Mouse (Mus musculus): ENCODE results near the gene Snupn. TPM values are rescaled to one million over a fixed set of nuclear protein-coding genes. Genes with fewer than 3 reads are reported as not detected.

Snupn gene
- total and polyA plus RNA-seq, 3 experiments, result 5.7 to 10.2 (median 9.3) TPM

DNA sequence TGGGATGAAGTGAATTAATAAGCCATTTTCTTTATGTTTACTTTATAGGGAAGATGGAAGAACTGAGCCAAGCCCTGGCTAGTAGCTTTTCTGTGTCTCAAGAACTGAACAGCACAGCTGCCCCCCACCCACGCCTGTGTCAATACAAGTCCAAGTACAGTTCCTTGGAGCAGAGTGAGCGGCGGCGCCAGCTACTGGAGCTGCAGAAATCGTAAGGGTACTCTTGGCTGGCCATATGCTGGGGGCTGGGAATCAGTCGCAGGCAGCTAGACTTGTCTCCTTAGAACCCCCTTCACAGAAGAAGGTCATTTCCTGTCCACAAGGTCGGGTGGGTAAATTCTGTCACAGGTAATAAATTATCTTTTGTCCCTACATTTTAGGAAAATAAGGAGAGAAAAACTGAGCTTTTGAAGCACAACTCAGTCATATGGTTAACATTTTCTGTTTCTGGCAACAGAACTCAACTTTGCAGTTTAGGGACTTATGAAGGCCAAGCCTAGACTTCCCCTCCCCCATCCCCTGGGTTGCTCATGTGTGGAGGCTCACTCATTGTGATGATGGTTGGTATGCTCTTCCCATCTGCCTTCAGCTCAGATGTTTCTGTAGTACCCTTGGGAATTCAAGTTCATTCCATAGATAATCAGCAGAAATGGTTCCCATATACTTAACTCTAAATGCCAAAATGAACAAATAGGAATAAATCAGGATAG, 6.4 kb downstream of the Snupn start:
- TF ChIP-seq CTCF (IDR thresholded peaks at IDR 0.05) (no peak), POLR2A (IDR thresholded peaks at IDR 0.05; ENCODE audit: insufficient read depth, low read depth, low read length) (no peak), EP300 (IDR thresholded peaks at IDR 0.05; ENCODE audit: insufficient read depth, low read depth, low read length) (no peak)
- H3K4me3 ChIP-seq, result no peak overlapping the region
- H3K27ac ChIP-seq, result no peak overlapping the region
- H3K79me2 ChIP-seq (replicated peaks; ENCODE audit: control insufficient read depth, insufficient read depth, low read length), result no peaks in the 10 kb centered on the region
- DNase-seq, result no peak
- no peaks in the 10 kb centered on the region for H3K27me3 ChIP-seq (ENCODE audit: control insufficient read depth, insufficient read depth, low read length)
- WGBS, result 68% methylated on average over 7 of the region's 7 CpGs
- no peaks in the 10 kb centered on the region; the same call in 1 of the 2 replicates for H3K4me1 ChIP-seq (ENCODE audit: control insufficient read depth, insufficient read depth, low read length)
- intact Hi-C loops (cut with DNase I), result no loop called here
- H3K36me3 ChIP-seq (ENCODE audit: control insufficient read depth, insufficient read depth, low read length), result no peaks in the 10 kb centered on the region
- H3K9ac ChIP-seq (ENCODE audit: low read depth, low read length), result no peak overlapping the region

GRCm38 (mm10) chr9:56958689-56959088, 8.0 kb downstream of the Snupn start:
- intact Hi-C loops (cut with DNase I), result no loop called here

DNA sequence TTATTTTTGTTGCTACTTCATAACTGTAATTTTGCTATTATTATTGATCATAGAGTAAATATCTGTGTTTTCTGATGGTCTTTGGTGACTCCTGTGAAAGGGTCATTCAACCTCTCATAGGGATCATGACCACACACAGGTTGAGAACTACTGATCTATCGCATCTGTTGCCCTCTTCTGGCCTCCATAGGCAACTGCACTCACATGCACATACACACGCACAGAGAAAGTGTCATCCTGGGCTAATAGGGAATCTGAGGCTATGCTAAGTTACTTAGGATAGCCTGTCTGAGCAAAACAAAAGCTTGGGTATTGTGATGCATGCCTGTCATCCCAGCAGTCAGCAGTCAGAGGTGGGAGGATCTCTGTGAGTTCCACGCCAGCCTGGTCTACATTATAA, 10.9 kb downstream of the Snupn start:
- no peak for DNase-seq
- Histone ChIP-seq H3K9ac (ENCODE audit: low read depth, low read length) (no peak overlapping the region), H3K27ac (no peak overlapping the region), H3K79me2 (replicated peaks; ENCODE audit: control insufficient read depth, insufficient read depth, low read length) (no peaks in the 10 kb centered on the region), H3K27me3 (ENCODE audit: control insufficient read depth, insufficient read depth, low read length) (no peaks in the 10 kb centered on the region), H3K36me3 (ENCODE audit: control insufficient read depth, insufficient read depth, low read length) (no peaks in the 10 kb centered on the region), H3K4me1 (ENCODE audit: control insufficient read depth, insufficient read depth, low read length) (no peaks in the 10 kb centered on the region; the same call in 1 of the 2 replicates), H3K4me3 (no peak overlapping the region)
- no peak; the same call in 1 of the 2 replicates for TF ChIP-seq CTCF (IDR thresholded peaks at IDR 0.05)
- TF ChIP-seq POLR2A (IDR thresholded peaks at IDR 0.05; ENCODE audit: insufficient read depth, low read depth, low read length), result no peak
- TF ChIP-seq EP300 (IDR thresholded peaks at IDR 0.05; ENCODE audit: insufficient read depth, low read depth, low read length), result no peak
- intact Hi-C loops (cut with DNase I), result no loop called here
- WGBS, result 96% methylated on average over 3 of the region's 3 CpGs

More at GRCm38 (mm10) chr9:56958689-56959088, 8.0 kb downstream of the Snupn start:
- Histone ChIP-seq H3K27ac (no peak overlapping the region), H3K27me3 (ENCODE audit: control insufficient read depth, insufficient read depth, low read length) (no peaks in the 10 kb centered on the region), H3K79me2 (replicated peaks; ENCODE audit: control insufficient read depth, insufficient read depth, low read length) (no peaks in the 10 kb centered on the region), H3K36me3 (ENCODE audit: control insufficient read depth, insufficient read depth, low read length) (no peaks in the 10 kb centered on the region), H3K4me1 (ENCODE audit: control insufficient read depth, insufficient read depth, low read length) (no peaks in the 10 kb centered on the region; the same call in 1 of the 2 replicates), H3K9ac (ENCODE audit: low read depth, low read length) (no peak overlapping the region), H3K4me3 (no peak overlapping the region)
- TF ChIP-seq CTCF (IDR thresholded peaks at IDR 0.05) (no peak), POLR2A (IDR thresholded peaks at IDR 0.05; ENCODE audit: insufficient read depth, low read depth, low read length) (no peak), EP300 (IDR thresholded peaks at IDR 0.05; ENCODE audit: insufficient read depth, low read depth, low read length) (no peak)
- no peak for DNase-seq
- WGBS, result 97% methylated on average over 2 of the region's 2 CpGs

GRCm38 (mm10) chr9:56970158-56970557, 19.5 kb downstream of the Snupn start:
- intact Hi-C loops (cut with DNase I), result no loop called here
- Histone ChIP-seq H3K4me1 (ENCODE audit: control insufficient read depth, insufficient read depth, low read length) (no peaks in the 10 kb centered on the region), H3K9ac (ENCODE audit: low read depth, low read length) (no peak overlapping the region), H3K27me3 (ENCODE audit: control insufficient read depth, insufficient read depth, low read length) (no peaks in the 10 kb centered on the region), H3K79me2 (replicated peaks; ENCODE audit: control insufficient read depth, insufficient read depth, low read length) (no peaks in the 10 kb centered on the region), H3K4me3 (no peak overlapping the region), H3K36me3 (ENCODE audit: control insufficient read depth, insufficient read depth, low read length) (no peaks in the 10 kb centered on the region; the same call in 1 of the 2 replicates), H3K27ac (no peak overlapping the region)
- 66% methylated on average over 2 of the region's 2 CpGs for WGBS
- DNase-seq, result no peak
- TF ChIP-seq POLR2A (IDR thresholded peaks at IDR 0.05; ENCODE audit: insufficient read depth, low read depth, low read length), result no peak
- TF ChIP-seq CTCF (IDR thresholded peaks at IDR 0.05), result no peak

- WGBS, result 66% methylated on average over 8 of the region's 8 CpGs
- no peak overlapping the region for H3K9ac ChIP-seq (ENCODE audit: low read depth, low read length)
- no peaks in the 10 kb centered on the region for H3K27me3 ChIP-seq (ENCODE audit: control insufficient read depth, insufficient read depth, low read length)
- DNase-seq, result peak in 1 of 2 experiments; percentile 12
- no peaks in the 10 kb centered on the region for H3K4me1 ChIP-seq (ENCODE audit: control insufficient read depth, insufficient read depth, low read length)
- no peak overlapping the region for H3K27ac ChIP-seq
- intact Hi-C loops (cut with DNase I), result no loop called here
- TF ChIP-seq CTCF (IDR thresholded peaks at IDR 0.05), result no peak
- no peak for TF ChIP-seq POLR2A (IDR thresholded peaks at IDR 0.05; ENCODE audit: insufficient read depth, low read depth, low read length)
- no peak for TF ChIP-seq EP300 (IDR thresholded peaks at IDR 0.05; ENCODE audit: insufficient read depth, low read depth, low read length)
- no peak overlapping the region for H3K4me3 ChIP-seq
- no peaks in the 10 kb centered on the region for H3K79me2 ChIP-seq (replicated peaks; ENCODE audit: control insufficient read depth, insufficient read depth, low read length)
- H3K36me3 ChIP-seq (ENCODE audit: control insufficient read depth, insufficient read depth, low read length), result no peaks in the 10 kb centered on the region; the same call in 1 of the 2 replicates
These were observed 23.4 kb downstream of the Snupn start for GRCm38 (mm10) chr9:56973960-56974524.

DNA sequence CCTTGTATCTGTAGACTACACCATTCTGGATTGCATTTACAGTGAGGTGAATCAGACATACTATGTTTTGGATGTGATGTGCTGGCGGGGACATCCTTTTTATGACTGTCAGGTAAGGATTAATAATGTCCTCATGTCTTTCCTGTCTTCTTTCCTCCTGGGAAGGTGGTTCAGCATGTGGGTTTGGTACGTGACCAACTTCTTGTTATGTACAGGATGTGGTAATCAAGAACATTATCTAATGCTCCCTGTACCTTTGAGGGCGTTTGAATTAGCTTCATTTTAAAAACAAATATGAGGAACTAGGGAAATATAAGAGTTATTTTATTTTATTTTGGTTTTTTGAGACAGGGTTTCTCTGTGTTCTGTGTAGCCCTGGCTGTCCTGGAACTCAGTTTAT, 24.5 kb downstream of the Snupn start:
- no peak for DNase-seq
- no peaks in the 10 kb centered on the region for H3K27me3 ChIP-seq (ENCODE audit: control insufficient read depth, insufficient read depth, low read length)
- H3K9ac ChIP-seq (ENCODE audit: low read depth, low read length), result no peak overlapping the region
- no peak overlapping the region for H3K4me3 ChIP-seq
- H3K27ac ChIP-seq, result no peak overlapping the region
- no peaks in the 10 kb centered on the region for H3K4me1 ChIP-seq (ENCODE audit: control insufficient read depth, insufficient read depth, low read length)
- H3K36me3 ChIP-seq (ENCODE audit: control insufficient read depth, insufficient read depth, low read length), result no peaks in the 10 kb centered on the region; the same call in 1 of the 2 replicates
- 63% methylated on average over 3 of the region's 3 CpGs for WGBS
- intact Hi-C loops (cut with DNase I), result no loop called here
- H3K79me2 ChIP-seq (replicated peaks; ENCODE audit: control insufficient read depth, insufficient read depth, low read length), result no peaks in the 10 kb centered on the region
- TF ChIP-seq CTCF (IDR thresholded peaks at IDR 0.05) (no peak), EP300 (IDR thresholded peaks at IDR 0.05; ENCODE audit: insufficient read depth, low read depth, low read length) (no peak), POLR2A (IDR thresholded peaks at IDR 0.05; ENCODE audit: insufficient read depth, low read depth, low read length) (no peak)
